Mouse (Mus musculus) gastrocnemius, postnatal 4 days (tissue): Measurements from ENCODE around the gene Mrps18a. TPM values are rescaled to one million over a fixed set of nuclear protein-coding genes. Genes with fewer than 3 reads are reported as not detected.

Experiments used
- DNase-seq, 2 experiments: peaks; one replicate each; pipeline ENCODE4 v3.0.0; 2021 to 2022; ENCODE audit warnings: low spot score in 2 of 2, mixed read lengths in 2 of 2
- total RNA-seq, 2 experiments: library from RNA; stranded (reverse); gene quantifications; 2 replicates each; pipeline ENCODE4 v1.2.3; 2021

The Mrps18a gene
- total RNA-seq, 2 experiments from 2014 or later, result 65.9 to 69.3 TPM

DNA sequence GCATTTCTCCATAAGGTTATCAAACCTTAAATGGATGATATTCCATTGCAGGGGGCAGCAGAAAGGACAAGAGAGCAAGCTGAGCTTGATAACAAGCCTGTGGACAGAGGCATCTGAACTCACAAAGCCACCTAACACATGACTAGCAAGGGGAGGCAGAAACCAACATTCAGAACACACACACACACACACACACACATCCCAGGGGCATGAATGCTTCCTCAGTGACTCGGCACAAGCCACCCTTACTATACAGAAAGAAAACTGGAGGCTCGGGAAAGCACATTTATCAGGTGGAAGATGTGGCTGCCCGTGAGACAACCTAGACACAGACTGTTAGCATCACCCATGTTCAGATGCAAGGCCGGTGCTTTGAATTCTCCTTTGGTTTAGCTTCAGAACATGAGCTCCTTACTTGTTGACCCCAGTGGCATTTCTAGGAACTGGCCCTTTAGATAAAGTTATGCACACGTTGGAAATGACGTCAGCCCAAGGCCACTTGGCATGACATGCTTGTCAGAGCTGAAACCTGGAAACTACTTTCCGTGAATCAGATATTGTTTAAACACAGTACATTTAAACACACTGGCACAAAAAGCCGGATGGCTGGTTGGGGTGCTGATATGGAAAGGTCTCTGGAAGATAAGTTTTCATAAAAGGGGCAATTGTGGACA is 27.9 kb downstream of the Mrps18a start:
- no peak for DNase-seq

DNA sequence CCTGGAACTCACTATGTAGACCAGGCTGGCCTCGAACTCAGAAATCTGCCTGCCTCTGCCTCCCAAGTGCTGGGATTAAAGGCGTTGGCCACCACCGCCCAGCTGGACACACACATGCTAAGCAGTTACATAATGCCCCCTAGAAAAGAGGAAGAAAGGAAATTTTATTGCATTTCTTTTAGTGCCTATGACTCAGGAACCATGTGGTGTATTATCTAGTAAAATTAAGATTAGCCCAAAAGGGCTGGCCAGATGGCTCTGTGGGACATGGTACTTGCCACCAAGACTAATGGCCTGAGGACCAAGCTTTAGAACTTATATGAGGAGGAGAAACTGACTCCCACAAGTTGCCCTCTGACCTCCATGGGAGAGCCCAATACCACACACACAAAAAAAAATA is 29.1 kb downstream of the Mrps18a start:
- DNase-seq, result no peak

DNA sequence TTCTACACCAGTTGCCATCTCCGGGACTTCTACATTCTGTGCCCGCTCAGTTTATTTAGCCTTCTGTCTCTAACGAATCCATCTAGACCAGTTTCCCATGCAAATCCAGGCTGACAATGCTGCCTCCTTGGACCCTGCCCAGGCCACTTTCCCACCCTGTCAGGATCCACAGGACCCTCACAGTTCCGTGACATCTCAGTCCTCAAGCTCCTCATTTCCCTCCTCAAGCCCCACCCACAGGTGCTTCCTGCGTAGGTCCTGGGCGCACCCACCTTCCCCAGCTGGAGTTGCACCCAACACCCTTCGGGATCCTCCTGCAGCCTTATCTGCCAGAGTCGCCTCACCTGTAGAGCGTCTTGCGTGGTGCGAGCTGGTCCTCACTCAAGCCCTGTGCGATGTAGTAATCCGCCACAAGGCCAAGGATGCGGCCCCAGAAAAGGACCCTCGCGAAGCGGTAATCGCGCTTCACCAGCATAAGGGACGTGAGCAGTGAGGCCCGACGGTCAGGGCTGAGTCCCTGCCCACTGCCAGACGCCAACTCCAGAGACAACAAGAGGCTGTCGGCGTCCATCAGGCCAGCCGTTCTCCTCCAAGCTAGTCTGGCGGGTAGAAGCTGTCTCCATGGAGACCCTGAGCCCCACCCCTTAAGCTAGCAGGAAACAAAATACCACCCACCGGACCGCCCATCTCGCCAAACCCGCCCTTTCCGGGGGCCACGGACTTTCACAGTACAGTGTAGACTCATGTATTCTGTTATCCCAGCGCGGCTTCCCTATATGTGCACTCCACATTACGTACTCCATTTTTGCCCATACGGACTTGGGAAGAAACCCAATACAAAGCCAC is 33.0 kb downstream of the Mrps18a start, which contains the start of gene Rsph9:
TSS of gene Rsph9 (minus strand) at position 639 of the 846 bp plus-strand sequence.
- peak; percentile 57 to 82 for DNase-seq

DNA sequence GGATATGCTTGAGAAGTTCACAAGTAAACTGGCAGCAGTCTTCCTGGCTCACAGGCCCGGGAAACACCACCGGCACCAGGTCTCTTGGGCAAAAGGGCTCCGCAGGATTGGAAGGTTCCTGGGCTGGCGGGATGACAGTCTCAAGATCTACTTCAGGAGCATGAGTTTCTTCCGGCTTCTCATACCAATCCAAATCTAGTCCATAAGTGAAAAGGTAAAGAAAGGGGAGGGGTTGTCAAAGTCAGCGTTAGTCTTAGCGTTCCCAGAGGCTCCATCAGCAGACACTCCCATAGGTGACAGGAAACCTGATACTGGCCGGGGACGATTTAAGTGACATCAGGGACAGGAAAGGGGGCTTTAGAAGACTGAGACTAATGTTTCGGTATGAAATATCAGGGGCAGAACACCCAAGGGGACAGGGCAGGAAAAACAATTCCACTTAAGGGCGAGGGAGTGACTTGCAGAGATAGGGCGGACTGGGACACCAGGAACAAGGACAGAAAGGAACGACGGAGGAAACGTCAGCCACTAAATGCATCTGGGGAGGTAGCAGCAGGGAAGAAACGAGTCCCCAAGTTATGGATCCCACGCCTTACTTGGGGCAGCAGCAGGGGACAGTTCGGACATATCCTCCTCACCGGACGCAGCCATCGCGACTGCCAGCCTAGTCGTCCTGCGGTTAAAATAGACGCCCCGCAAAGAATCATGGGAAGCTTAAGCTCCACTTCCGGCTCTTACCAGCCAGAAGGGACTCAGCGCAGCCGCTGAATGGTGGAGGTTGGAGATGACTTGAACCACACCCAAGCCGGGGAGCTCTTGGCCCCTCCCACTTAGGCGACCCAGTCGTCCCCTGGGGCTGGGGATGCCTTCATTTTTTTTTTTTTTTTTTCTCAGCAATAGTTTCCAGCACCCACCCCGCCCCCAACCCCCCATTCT is 42.3 kb downstream of the Mrps18a start, which contains the start of gene Mad2l1bp:
TSS of gene Mad2l1bp (minus strand) at position 707 of the 936 bp plus-strand sequence.
- peak; percentile 71 to 85 for DNase-seq

DNA sequence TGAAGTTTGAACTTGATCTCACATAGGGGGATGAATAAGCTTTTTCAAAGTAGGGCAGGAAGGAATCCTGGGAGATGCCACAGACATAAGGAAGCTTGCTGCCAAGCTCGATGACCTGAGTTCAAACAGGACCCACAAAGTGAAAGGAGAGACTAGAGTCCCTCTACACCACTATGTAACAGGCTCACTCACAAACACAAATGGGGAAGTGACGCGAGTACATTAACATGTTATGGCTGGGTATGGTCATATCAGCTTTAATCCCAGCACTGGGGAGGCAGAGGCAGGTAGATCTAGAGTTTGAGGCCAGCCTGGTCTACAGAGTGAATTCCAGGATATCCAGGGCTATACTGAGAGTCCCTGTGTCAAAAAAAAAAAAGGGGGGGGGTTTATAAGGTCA is 43.5 kb downstream of the Mrps18a start:
- DNase-seq, result no peak

DNA sequence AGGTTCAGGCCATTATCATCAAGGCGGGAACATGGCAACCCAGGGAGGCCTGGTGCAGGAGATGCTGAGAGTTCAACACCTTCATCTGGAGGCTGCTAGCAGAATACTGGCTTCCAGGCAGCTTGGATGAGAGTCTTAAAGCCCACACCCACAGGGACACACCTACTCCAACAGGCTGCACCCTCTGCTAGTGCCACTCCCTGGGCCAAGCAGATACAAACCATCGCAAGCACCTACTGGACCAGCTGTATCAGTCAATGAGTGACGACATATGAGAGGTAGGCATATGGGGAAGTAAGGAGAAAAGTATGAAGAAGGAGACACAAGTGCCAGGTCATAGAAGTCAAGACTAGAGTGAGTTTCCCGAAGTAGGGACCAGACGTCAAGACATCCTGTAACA is 45.9 kb downstream of the Mrps18a start:
- DNase-seq, result no peak

DNA sequence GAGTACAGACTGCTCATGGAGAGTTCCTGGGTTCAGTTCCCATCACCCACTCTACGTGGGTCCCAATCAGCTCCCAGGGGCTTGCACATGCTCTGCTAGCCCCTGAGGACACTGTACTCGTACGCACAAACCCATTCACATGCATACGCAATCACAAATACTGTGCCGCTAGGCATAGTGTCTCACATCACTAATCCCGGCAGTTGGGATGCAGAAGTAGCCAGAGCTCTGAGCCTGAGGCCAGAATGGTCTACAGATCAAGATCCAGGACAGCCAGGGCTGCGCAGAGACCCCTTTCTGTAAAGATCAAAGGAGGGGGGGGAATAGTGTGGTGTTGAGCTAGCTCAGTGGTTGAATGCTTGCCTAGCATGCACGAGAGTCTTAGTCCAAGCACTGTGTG is 46.3 kb downstream of the Mrps18a start:
- no peak for DNase-seq

DNA sequence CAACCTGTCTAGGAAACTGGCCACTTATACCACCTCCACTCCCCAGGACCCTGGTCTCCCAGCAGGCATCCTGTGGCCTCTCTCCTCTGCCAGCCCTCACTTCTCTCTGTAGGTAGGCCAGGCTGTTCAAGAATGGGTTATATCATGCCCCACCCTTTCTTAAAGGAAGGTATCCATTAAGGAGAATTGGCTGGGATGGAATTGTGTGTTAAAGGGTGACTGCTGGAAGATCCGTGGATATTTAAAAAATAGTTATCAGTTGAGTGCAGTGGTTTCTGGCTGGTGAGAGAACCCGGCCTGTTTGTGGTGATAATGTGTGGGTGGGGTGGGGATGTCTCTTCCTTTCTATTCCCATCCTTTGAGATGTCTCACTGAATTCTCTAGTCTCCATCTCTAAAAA is 48.5 kb downstream of the Mrps18a start:
- DNase-seq, result no peak

DNA sequence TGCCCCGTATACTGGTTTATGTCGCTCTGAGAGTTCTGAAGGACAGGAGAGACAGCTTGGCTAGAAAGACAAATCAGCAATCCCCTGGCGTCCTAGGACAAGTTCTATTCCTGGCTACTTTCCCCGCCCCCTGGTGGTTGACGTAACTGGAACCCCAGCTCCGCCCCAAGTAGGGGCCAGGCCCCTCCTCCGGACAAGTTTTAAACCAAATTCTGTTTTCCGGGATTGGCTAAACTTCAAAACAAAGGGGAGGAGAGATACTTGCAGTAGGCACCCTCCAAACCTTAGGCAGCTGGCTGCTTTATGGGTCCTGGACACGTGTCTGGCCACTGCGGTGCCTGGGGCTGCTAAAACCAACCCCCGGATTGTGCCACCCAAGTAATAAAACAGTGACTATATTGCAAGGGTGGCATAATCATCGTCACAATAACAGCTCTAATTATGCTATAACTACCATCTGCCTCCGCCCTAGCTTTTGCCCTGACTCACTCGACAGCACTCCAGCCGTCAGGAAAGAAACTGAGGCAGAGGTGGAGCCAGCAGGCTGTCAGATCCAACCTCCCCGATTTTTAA is 49.4 kb downstream of the Mrps18a start:
- DNase-seq, result peak; percentile 72 to 89

DNA sequence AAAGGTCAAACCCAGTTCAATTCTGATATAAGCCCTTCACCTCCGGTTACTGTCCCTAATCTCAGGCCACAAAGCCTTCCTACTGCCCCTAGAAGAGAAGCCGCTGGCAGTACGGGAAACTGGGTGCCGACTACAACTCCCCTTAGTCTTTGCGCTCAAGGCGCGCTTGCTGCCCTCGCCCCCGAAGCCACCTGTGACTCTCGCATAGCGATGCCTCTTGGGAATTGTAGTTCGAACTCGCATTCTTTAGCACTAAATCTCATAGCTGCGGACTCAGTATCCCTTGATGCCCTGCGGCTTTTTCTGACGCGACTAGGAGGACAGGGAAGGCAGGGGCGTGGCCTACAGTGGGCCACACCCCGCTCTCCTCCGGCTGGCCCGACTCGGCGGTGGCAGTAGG is 49.9 kb downstream of the Mrps18a start, which contains the start of gene Gtpbp2:
TSS of gene Gtpbp2 (plus strand) at position 347 of the 400 bp plus-strand sequence.
- peak; percentile 77 to 91 for DNase-seq

DNA sequence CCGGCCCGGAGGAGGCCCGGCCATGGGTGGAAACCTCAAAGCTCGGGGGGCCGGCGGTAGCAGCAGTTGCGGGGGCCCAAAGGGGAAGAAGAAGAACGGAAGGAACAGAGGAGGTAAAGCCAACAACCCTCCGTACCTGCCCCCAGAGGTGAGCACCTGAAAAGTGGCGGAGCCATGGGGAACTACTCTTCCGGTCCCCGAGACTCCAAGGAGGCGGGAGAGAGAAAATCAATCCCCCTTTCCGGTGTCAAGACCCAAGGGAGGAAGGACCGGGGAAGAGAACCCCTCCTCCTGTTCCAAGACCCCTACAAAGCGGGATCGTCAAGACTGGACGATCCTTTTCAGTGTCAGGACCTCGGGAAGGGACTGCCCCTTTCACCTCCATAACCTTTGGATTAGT is 50.4 kb downstream of the Mrps18a start:
- no peak for DNase-seq

DNA sequence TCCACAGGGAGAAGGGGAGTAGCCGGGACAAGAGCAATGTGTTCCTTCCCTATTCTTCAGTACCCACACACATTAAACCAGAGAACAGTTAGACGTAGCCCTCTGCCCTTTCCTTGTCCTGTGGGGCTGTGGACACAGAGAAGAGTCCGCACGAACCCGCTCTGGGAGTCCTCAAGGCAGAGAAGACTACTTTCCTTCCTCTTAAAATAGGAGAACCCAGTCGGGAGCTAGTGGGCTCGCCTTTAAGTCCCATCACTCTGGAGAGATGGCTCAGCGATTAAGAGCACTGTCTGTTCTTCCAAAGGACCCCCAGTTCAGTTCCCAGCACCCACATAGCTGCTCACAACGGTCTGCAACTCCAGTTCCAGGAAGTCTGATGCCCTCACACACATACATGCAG is 50.9 kb downstream of the Mrps18a start:
- DNase-seq, result no peak

DNA sequence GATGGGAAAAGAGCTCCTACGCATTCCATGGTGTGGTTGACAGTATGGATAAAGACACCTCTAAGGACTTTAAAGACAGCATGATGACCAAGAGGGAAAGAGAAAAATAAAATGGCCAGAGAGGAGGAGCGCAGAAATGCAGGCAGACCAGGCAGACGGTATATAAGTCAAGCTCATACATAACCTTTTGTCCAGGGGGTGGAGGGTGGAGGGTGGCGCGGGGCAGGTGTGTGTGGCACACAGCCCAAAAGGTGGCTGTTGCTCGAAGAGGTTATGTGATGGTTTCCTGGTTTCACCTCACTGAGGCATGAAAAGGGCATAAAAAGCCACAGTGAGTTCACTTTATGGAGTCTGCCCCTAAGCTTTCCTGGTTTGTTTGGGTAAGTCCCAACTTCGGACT is 51.8 kb downstream of the Mrps18a start:
- no peak for DNase-seq

DNA sequence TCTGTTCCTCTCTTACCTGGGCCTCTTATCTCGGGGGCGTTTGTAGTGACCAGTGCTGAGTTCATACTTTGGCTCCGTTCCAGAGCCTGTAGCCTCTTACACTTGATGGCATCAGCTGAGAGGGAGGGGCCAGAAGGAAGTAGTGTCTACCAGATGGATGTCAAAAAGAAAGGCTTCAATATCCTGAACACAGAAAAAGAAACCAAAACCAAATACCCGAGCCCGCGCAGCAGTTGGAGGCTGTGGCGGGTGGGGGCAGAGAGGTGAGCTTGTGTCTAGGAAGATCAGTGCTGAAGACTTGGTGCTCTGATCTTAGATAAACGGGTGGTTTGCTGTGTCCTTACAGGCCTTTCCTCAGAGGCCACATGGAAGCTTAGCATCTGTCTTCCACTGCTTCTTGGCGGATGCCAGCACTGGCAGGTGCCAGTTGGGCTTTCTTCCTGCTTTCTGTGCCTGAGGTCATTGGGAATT is 52.2 kb downstream of the Mrps18a start:
- no peak for DNase-seq

DNA sequence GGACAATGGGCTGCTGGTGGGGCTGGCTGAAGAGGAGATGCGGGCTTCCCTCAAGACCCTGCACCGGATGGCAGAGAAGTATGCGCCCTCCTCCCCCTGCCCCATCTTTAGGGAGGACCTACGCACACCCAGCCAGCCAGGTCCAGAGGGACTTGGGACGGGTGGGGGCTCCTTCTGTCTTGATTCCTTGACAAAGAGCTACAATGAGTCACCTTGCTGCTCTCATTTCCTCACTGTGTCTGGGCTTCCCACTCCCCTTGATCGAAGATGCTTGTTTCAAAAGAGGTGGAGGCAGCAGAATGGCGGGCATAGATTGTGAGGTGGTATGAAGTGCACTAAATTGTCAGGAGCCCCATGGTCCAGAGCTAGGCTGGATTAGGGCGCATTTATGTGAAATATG is 53.5 kb downstream of the Mrps18a start:
- DNase-seq, result no peak

DNA sequence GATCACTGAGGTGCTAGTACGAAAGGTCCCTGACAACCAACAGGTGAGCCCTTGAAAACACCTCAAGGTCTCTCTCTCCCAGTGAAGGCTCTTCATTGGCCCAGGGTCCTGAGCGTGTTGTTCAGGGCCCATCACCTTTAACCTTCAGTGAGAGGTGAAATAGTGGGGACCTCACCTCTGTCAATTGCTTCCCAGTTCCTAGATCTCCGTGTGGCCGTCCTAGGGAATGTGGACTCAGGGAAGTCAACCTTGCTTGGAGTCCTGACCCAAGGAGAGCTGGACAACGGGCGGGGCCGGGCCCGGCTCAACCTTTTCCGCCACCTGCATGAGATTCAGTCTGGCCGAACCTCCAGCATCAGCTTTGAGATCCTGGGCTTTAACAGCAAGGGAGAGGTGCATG is 54.0 kb downstream of the Mrps18a start:
- no peak for DNase-seq

DNA sequence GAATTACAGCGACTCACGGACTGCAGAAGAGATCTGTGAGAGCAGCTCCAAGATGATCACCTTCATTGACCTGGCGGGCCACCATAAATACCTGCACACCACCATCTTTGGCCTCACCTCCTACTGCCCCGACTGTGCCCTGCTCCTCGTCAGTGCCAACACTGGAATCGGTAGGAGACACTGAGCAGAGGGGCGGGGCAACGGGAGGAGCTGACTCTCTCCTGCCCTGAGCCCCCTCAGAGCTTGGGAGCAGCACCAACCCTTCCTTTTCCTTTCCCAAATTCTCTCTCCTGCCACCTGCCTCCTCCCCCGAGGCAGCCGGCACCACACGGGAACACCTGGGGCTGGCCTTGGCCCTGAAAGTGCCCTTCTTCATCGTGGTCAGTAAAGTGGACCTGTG is 54.7 kb downstream of the Mrps18a start:
- DNase-seq, result no peak

DNA sequence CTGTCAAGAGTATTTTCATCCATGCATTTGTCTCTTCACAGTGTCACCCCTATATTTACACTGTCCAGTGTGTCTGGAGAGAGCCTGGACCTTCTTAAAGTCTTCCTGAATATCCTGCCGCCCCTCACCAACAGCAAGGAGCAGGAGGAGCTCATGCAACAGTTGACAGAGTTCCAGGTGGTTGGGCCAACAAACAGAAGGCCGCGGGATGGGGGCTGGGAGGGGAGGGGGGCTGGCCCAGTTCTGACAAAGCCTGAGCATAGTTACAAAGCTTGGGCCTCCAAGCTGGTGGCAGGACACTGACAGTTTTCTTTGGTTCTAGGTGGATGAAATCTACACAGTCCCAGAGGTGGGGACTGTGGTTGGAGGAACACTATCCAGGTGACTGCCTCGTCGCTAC is 55.5 kb downstream of the Mrps18a start:
- DNase-seq, result no peak

DNA sequence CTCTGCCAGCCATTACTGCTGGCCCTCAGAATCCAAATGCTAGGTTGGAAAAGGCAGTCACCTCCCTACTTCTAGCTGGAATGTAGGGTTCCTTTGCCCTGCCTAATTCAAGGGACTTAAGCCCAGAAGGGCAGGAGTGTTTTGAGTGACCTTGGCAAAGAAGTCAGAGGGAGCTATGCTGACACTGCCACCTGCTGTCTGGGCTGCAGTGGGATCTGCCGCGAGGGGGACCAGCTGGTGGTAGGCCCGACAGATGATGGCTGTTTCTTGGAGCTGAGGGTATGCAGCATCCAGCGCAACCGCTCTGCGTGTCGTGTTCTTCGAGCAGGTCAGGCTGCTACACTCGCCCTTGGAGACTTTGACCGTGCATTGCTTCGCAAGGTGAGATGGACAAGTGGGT is 56.2 kb downstream of the Mrps18a start:
- DNase-seq, result no peak

DNA sequence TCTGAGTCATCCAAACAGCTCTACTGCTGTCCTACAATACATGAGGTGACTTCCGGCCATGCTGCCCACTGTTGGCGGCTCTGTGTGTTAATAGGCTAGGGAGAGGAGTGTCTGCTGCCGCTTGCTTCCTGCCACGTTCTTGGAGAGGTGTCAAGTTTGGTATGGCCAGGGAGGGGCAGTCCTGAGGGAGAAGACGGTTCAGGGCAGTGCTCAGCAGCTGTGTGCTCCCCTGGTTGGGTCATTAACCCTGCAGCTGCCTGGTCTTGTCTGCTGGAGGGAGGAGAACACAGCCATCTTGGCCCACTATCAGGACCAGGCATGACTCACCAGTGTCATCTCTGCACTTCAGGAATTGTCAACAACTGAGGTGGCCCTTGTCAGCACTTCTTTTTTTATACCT is 57.5 kb downstream of the Mrps18a start:
- peak in 1 of 2 experiments; percentile 42 for DNase-seq

DNA sequence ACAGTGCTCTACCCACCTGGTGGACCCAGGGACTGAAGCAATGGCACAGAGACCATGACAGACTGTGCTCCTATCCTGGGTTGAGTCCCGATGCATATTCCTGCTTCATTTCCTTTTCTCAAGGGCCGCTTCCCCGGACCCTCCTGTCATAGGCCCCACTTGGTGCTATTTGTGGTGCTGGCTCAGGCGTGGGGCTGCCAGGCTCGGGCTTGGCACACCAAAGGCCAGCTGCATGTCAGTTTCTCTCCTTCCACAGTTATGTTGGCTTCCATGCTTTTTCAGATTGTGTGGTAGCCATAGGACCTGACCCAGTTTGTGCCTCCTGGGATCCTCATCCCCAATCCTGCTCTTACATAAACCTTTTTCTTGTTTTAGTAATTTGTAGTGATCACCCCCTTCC is 58.0 kb downstream of the Mrps18a start:
- no peak for DNase-seq
